Mouse (Mus musculus) kidney, postnatal 0 days (tissue): ENCODE data around the gene Dpy19l3. TPM values are rescaled to one million over a fixed set of nuclear protein-coding genes. Genes with fewer than 3 reads are reported as not detected.

Source experiments
- ATAC-seq: fragments of 200-750 bp; cut with Nextera tagmentation; replicated peaks from 2 replicates; pipeline ENCODE4 v1.8.0; 2017; ENCODE audit warnings: low read depth, moderate number of reproducible peaks, moderate TSS enrichment, moderate library complexity; ENCODE audit not compliant: low FRiP score
- DNase-seq: peaks from one replicate; pipeline ENCODE4 v3.0.0-alpha.2; 2016; ENCODE audit warnings: low spot score
- H3K27ac ChIP-seq: fragments of 300-500 bp; sonication (generic); 2 replicates; pipeline ENCODE4 v1.5.1; 2014; ENCODE audit warnings: mild to moderate bottlenecking
- H3K27me3 ChIP-seq: fragments of 300-500 bp; sonication (generic); 2 replicates; pipeline ENCODE4 v1.6.1; 2014; ENCODE audit warnings: low read length, mixed read lengths; ENCODE audit not compliant: insufficient read depth
- H3K36me3 ChIP-seq: fragments of 300-500 bp; sonication (generic); 2 replicates; pipeline ENCODE4 v1.6.1; 2014; ENCODE audit warnings: low read length, mixed read lengths; ENCODE audit not compliant: insufficient read depth
- H3K4me1 ChIP-seq: fragments of 300-500 bp; sonication (generic); replicated peaks from 2 replicates; pipeline ENCODE4 v1.6.1; 2014; ENCODE audit warnings: antibody characterized with exemption, low read length, mixed read lengths; ENCODE audit not compliant: insufficient read depth
- H3K4me2 ChIP-seq: fragments of 300-500 bp; sonication (generic); 2 replicates; pipeline ENCODE4 v1.6.1; 2014; ENCODE audit warnings: mild to moderate bottlenecking, low read length, moderate library complexity, mixed read lengths
- H3K4me3 ChIP-seq: fragments of 300-500 bp; sonication (generic); replicated peaks from 2 replicates; pipeline ENCODE4 v1.5.1; 2014; ENCODE audit warnings: low read depth, low read length
- H3K9ac ChIP-seq: fragments of 300-500 bp; sonication (generic); 2 replicates; pipeline ENCODE4 v1.6.1; 2014; ENCODE audit warnings: low read depth, low read length
- H3K9me3 ChIP-seq: fragments of 300-500 bp; sonication (generic); replicated peaks from 2 replicates; pipeline ENCODE4 v1.6.1; 2016; ENCODE audit warnings: low read length, inconsistent platforms, mixed read lengths
- CTCF ChIP-seq: IDR thresholded peaks from 2 replicates; pipeline ENCODE4 v1.5.1; 2016; ENCODE audit warnings: antibody characterized with exemption, low read depth, mild to moderate bottlenecking, moderate library complexity
- WGBS: fragments of 180-500 bp; shearing (Covaris S2); extraction: QIAGEN DNeasy Blood & Tissue Kit; methylation state at CpG from one replicate; pipeline ENCODE4 v1.1.7; 2014; 5-methylcytosine and 5-hydroxymethylcytosine counted together
- polyA plus RNA-seq: library from polyadenylated mRNA; unstranded; fragments of >200 nt; fragmentation: Nextera tagmentation; extraction: Ambion mirVana; gene quantifications from 2 replicates; pipeline ENCODE4 v1.2.1, GENCODE M21; 2015

Dpy19l3 gene
- 21.3 and 23.9 TPM in 2 replicates for polyA plus RNA-seq

DNA sequence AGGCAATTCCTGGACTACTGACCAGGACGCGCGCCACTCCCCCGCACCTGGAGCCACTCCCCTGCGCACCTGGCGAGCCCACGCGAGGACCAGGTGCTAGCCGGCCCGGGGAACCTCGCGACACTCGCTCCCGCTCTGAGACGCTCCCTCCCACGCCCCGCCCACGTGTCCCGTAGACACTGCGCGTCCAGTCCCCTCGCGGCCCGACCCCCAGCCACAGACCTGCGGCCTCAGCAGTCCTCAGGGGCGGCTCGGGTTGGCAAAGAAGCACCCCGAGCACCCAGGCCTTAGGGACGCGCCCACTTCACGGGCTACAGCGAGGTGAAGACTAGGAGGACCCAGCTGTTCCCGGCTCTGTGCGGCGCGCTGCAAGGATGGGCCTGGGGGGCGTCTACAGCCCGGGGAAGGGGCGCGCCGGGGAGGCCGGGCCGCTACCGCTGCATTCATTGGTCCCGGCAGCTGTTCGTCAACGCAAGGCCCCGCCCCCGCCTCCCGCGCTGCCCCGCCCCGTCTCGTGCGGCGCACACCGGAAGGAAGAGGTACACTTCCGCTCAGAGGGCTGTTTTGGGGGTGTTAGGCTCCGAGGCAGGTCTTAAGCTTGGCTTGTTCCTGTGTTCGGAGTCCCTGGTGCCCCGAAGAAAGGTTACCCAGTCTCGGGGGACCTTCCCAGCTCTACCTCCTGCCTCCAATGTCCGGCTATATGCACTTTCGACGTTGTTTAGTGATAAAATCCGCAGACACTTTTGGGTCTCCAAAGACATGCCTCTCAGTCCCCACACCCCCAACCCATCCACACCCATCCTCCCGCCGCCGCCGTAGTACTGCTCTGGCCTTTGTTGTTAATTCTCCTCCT, at the start of gene Dpy19l3:
Gene Dpy19l3, minus strand, starts transcription at position 422 of the 853 bp plus-strand sequence.
- H3K4me2 ChIP-seq, result peak within 1 kb of the TSS; percentile 100
- peak within 1 kb of the TSS; percentile 83 for H3K4me3 ChIP-seq
- TF ChIP-seq CTCF, result no peak
- peak within 1 kb of the TSS; percentile 79 for H3K9ac ChIP-seq
- peak; percentile 93 for ATAC-seq
- peak within 1 kb of the TSS; percentile 70 for H3K27ac ChIP-seq
- H3K27me3 ChIP-seq, result no peaks in the 10 kb centered on the region
- under 1% methylated on average over 66 of the region's 70 CpGs for WGBS
- peak; percentile 87 for DNase-seq
- no peaks in the 10 kb centered on the region; the same call in 1 of the 2 replicates for H3K9me3 ChIP-seq
- peaks cover 8% of the 10 kb centered on the region; the same call in 1 of the 2 replicates for H3K36me3 ChIP-seq
- no peaks in the 10 kb centered on the region for H3K4me1 ChIP-seq

GRCm38 (mm10) chr7:35802906-35803595, 48.8 kb upstream of the Dpy19l3 start, which contains the start of gene Zfp507:
Zfp507 (minus strand) TSS chr7:35803003.
- H3K9me3 ChIP-seq, result no peaks in the 10 kb centered on the region
- peak; percentile 92 for DNase-seq
- WGBS, result 22% methylated on average over 24 of the region's 26 CpGs
- peak within 1 kb of the TSS; percentile 71 for H3K4me2 ChIP-seq
- H3K4me3 ChIP-seq, result peak within 1 kb of the TSS; percentile 83
- H3K9ac ChIP-seq, result peak within 1 kb of the TSS; percentile 84
- peaks cover 6% of the 10 kb centered on the region; the same call in 1 of the 2 replicates for H3K4me1 ChIP-seq
- no peaks in the 10 kb centered on the region for H3K27me3 ChIP-seq
- H3K27ac ChIP-seq, result peak within 1 kb of the TSS; percentile 81
- H3K36me3 ChIP-seq, result peaks cover 27% of the 10 kb centered on the region; the same call in 1 of the 2 replicates
- TF ChIP-seq CTCF, result no peak
- ATAC-seq, result peak; percentile 96

DNA sequence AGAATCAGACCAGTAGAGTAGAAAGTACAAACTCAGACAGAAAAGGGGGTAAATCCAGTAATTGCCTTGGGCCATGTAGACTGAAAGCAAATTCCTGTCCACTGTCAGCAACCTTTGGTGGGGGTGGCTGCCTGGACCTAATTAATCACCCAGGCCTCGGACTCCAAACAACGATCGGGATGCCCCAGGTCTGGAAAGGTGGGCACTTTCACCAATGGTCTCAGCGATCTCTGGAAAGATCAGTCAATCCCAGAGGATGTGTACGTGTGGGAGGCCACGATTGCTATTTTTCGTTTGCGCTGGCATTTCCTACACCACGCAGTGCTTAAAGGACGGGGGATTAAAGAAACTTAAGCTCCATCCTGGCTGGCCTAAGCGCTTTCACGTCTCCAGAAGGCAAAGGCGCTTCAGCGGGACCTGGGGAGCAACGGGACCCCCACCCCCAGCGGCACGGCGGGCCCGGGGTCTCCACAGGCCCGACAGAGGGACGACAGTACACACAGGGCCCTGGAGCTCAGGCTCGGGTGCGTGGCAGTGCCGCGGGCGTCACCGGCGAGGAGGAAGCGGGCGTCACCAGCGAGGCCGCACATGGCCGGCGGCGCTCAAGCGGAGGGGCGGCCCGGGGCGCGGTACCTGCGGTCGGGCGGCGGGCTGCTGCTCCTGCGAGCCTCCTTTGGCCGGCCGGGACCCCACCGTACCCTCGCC, 48.1 kb upstream of the Dpy19l3 start:
- H3K36me3 ChIP-seq, result peaks cover 31% of the 10 kb centered on the region; the same call in 1 of the 2 replicates
- H3K4me1 ChIP-seq, result peaks cover 6% of the 10 kb centered on the region; the same call in 1 of the 2 replicates
- TF ChIP-seq CTCF, result no peak
- H3K27me3 ChIP-seq, result no peaks in the 10 kb centered on the region
- H3K4me2 ChIP-seq, result peak overlapping the region; percentile 71
- no peaks in the 10 kb centered on the region for H3K9me3 ChIP-seq
- peak overlapping the region; percentile 83 for H3K4me3 ChIP-seq
- DNase-seq (peak; percentile 32), ATAC-seq (peak; percentile 87)
- H3K9ac ChIP-seq, result peak overlapping the region; percentile 84
- peak overlapping the region; percentile 81 for H3K27ac ChIP-seq
- WGBS, result under 1% methylated on average over 47 of the region's 49 CpGs

DNA sequence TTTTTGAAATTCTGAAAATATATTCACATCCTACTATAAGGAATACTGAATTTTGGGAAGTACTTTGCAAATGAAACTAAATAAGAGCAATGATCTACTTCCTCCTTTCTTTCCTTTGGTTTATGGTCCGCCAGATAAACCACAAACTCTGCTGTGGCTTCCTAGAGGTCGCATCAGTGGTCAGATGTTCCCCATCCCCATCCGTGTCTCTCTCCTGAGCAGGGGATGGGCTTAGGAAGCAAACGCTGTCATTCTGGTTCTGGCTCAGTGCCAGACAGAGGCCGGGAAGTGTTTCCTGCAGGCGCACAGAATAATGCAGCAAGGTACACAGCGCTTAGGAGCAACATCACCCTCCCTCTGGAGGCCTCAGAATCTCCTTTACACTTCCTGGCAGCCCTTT, 41.9 kb upstream of the Dpy19l3 start:
- Histone ChIP-seq H3K27ac (no peak overlapping the region), H3K9me3 (no peaks in the 10 kb centered on the region), H3K4me2 (no peak overlapping the region), H3K36me3 (peaks cover 64% of the 10 kb centered on the region; the same call in 1 of the 2 replicates), H3K4me1 (peaks cover 4% of the 10 kb centered on the region; the same call in 1 of the 2 replicates), H3K9ac (no peak overlapping the region), H3K27me3 (no peaks in the 10 kb centered on the region), H3K4me3 (no peak overlapping the region)
- 58% methylated on average over 7 of the region's 7 CpGs for WGBS
- no peak for TF ChIP-seq CTCF
- DNase-seq (peak; percentile 13), ATAC-seq (no peak)

GRCm38 (mm10) chr7:35794145-35794664, 40.0 kb upstream of the Dpy19l3 start:
- Histone ChIP-seq H3K27me3 (no peaks in the 10 kb centered on the region), H3K4me3 (no peak overlapping the region), H3K9me3 (no peaks in the 10 kb centered on the region), H3K9ac (no peak overlapping the region), H3K4me2 (no peak overlapping the region), H3K36me3 (peaks cover 60% of the 10 kb centered on the region; the same call in 1 of the 2 replicates), H3K4me1 (no peaks in the 10 kb centered on the region), H3K27ac (no peak overlapping the region)
- DNase-seq (no peak), ATAC-seq (no peak)
- 76% methylated on average over 12 of the region's 12 CpGs for WGBS
- no peak for TF ChIP-seq CTCF
